Mouse (Mus musculus) heart, embryonic 12.5 days (tissue): ENCODE data around the gene Gtf3c2. TPM values are rescaled to one million over a fixed set of nuclear protein-coding genes. Genes with fewer than 3 reads are reported as not detected.
A peak's percentile ranks its signal among the peaks of the same experiment; 100 is the strongest.

Source experiments
- ATAC-seq: fragments of 200-750 bp; cut with Nextera tagmentation; 2 replicates; pipeline ENCODE4 v1.8.0; 2017; ENCODE audit warnings: moderate TSS enrichment, moderate library complexity; ENCODE audit not compliant: insufficient number of reproducible peaks, low FRiP score
- H3K27ac ChIP-seq: fragments of 300-500 bp; sonication (generic); 2 replicates; pipeline ENCODE4 v1.5.1; 2016; ENCODE audit warnings: mild to moderate bottlenecking, moderate library complexity; ENCODE audit not compliant: poor library complexity, severe bottlenecking
- H3K27me3 ChIP-seq: fragments of 300-500 bp; sonication (generic); replicated peaks from 2 replicates; pipeline ENCODE4 v1.6.1; 2016; ENCODE audit warnings: mild to moderate bottlenecking, moderate library complexity
- H3K36me3 ChIP-seq: fragments of 300-500 bp; sonication (generic); 2 replicates; pipeline ENCODE4 v1.6.1; 2016; ENCODE audit warnings: mild to moderate bottlenecking, moderate library complexity
- H3K4me1 ChIP-seq: fragments of 300-500 bp; sonication (generic); replicated peaks from 2 replicates; pipeline ENCODE4 v1.6.1; 2016; ENCODE audit warnings: mild to moderate bottlenecking
- H3K4me2 ChIP-seq: fragments of 300-500 bp; sonication (generic); 2 replicates; pipeline ENCODE4 v1.6.1; 2016; ENCODE audit warnings: mild to moderate bottlenecking, moderate library complexity
- H3K4me3 ChIP-seq: fragments of 300-500 bp; sonication (generic); 2 replicates; pipeline ENCODE4 v1.5.1; 2016; ENCODE audit warnings: mild to moderate bottlenecking
- H3K9ac ChIP-seq: fragments of 300-500 bp; sonication (generic); 2 replicates; pipeline ENCODE4 v1.6.1; 2016; ENCODE audit warnings: mild to moderate bottlenecking, moderate library complexity
- H3K9me3 ChIP-seq: fragments of 300-500 bp; sonication (generic); replicated peaks from 2 replicates; pipeline ENCODE4 v1.6.1; 2016; ENCODE audit warnings: mild to moderate bottlenecking, moderate library complexity
- WGBS: fragments of 180-500 bp; shearing (Covaris S2); methylation state at CpG from one replicate; pipeline ENCODE4 v1.1.7; 2016; 5-methylcytosine and 5-hydroxymethylcytosine counted together
- polyA plus RNA-seq: library from polyadenylated mRNA; unstranded; fragments of >200 nt; fragmentation: Nextera tagmentation; extraction: Ambion mirVana; gene quantifications from 2 replicates; pipeline ENCODE4 v1.2.1, GENCODE M21; 2016

The Gtf3c2 gene
- polyA plus RNA-seq, 1 experiment from 2014 or later: 58.8 TPM

- 0 out of 2 replicates have a peak, but pooled peaks cover 5% of the 10 kb centered on the region for H3K36me3 ChIP-seq
- whole genome bisulfite sequencing: 94% methylated on average over 9 of the region's 9 CpGs
- no peak overlapping the region for H3K4me3 ChIP-seq
- H3K4me1 ChIP-seq: 0 out of 2 replicates have a peak, but pooled peaks cover 2% of the 10 kb centered on the region
- no peak overlapping the region for H3K27ac ChIP-seq
- no peak for ATAC-seq
- H3K9me3 ChIP-seq: no peaks in the 10 kb centered on the region
- no peak overlapping the region for H3K4me2 ChIP-seq
- H3K27me3 ChIP-seq: no peaks in the 10 kb centered on the region
- H3K9ac ChIP-seq: no peak overlapping the region
Observed at GRCm38 (mm10) chr5:31181183-31181770, 1.3 kb upstream of the Gtf3c2 start.

GRCm38 (mm10) chr5:31179301-31179765 is 611 bp downstream of the Gtf3c2 start:
- WGBS: 0% methylated on average over 25 of the region's 25 CpGs
- Histone ChIP-seq H3K9ac (peak overlapping the region; percentile 81), H3K27me3 (no peaks in the 10 kb centered on the region), H3K36me3 (peaks cover 9% of the 10 kb centered on the region), H3K4me2 (peak overlapping the region; percentile 90), H3K27ac (peak overlapping the region; percentile 95), H3K4me3 (peak overlapping the region; percentile 90), H3K9me3 (no peaks in the 10 kb centered on the region), H3K4me1 (0 out of 2 replicates have a peak, but pooled peaks cover 2% of the 10 kb centered on the region)
- peak; percentile 54 for ATAC-seq

- no peak overlapping the region for H3K4me2 ChIP-seq
- H3K27me3 ChIP-seq: no peaks in the 10 kb centered on the region
- ATAC-seq: no peak
- no peak overlapping the region for H3K9ac ChIP-seq
- no peak overlapping the region for H3K4me3 ChIP-seq
- no peaks in the 10 kb centered on the region for H3K4me1 ChIP-seq
- H3K36me3 ChIP-seq: peaks cover 92% of the 10 kb centered on the region
- no peaks in the 10 kb centered on the region for H3K9me3 ChIP-seq
- no peak overlapping the region for H3K27ac ChIP-seq
- WGBS: 77% methylated on average over 4 of the region's 4 CpGs
Observed at GRCm38 (mm10) chr5:31168630-31169029, 11.3 kb downstream of the Gtf3c2 start.

- Histone ChIP-seq H3K4me2 (no peak overlapping the region), H3K27me3 (no peaks in the 10 kb centered on the region), H3K36me3 (peaks cover 93% of the 10 kb centered on the region), H3K4me1 (no peaks in the 10 kb centered on the region), H3K4me3 (no peak overlapping the region), H3K9ac (no peak overlapping the region), H3K9me3 (no peaks in the 10 kb centered on the region), H3K27ac (no peak overlapping the region)
- no peak for ATAC-seq
- WGBS: 80% methylated on average over 1 of the region's 1 CpGs
Observed at GRCm38 (mm10) chr5:31164878-31165277, 15.1 kb downstream of the Gtf3c2 start.

- peaks cover 93% of the 10 kb centered on the region for H3K36me3 ChIP-seq
- no peak for ATAC-seq
- no peak overlapping the region for H3K4me3 ChIP-seq
- H3K27ac ChIP-seq: no peak overlapping the region
- no peaks in the 10 kb centered on the region for H3K27me3 ChIP-seq
- H3K4me1 ChIP-seq: no peaks in the 10 kb centered on the region
- no peaks in the 10 kb centered on the region for H3K9me3 ChIP-seq
- H3K4me2 ChIP-seq: no peak overlapping the region
- no peak overlapping the region for H3K9ac ChIP-seq
Observed at GRCm38 (mm10) chr5:31162462-31162861, 17.5 kb downstream of the Gtf3c2 start.

GRCm38 (mm10) chr5:31154152-31154553 is 25.8 kb downstream of the Gtf3c2 start, which contains the start of gene Mpv17:
TSS of gene Mpv17 (minus strand) at chr5:31154251.
- Histone ChIP-seq H3K4me2 (peak within 1 kb of the TSS; percentile 93), H3K27ac (peak within 1 kb of the TSS; percentile 37), H3K27me3 (no peaks in the 10 kb centered on the region), H3K4me3 (peak within 1 kb of the TSS; percentile 55), H3K36me3 (peaks cover 41% of the 10 kb centered on the region), H3K4me1 (peaks cover 19% of the 10 kb centered on the region), H3K9me3 (no peaks in the 10 kb centered on the region), H3K9ac (peak within 1 kb of the TSS; percentile 65)
- peak; percentile 95 for ATAC-seq
- under 1% methylated on average over 19 of the region's 19 CpGs for WGBS

- Histone ChIP-seq H3K27me3 (no peaks in the 10 kb centered on the region), H3K4me2 (peak overlapping the region; percentile 93), H3K4me1 (peaks cover 19% of the 10 kb centered on the region), H3K9me3 (no peaks in the 10 kb centered on the region), H3K36me3 (peaks cover 35% of the 10 kb centered on the region), H3K9ac (peak overlapping the region; percentile 65), H3K4me3 (peak overlapping the region; percentile 55), H3K27ac (peak overlapping the region; percentile 37)
- 28% methylated on average over 6 of the region's 6 CpGs for WGBS
- ATAC-seq: 0 out of 2 replicates have a peak, but pooled peaks have one; percentile 4
Observed at GRCm38 (mm10) chr5:31153516-31154151, 26.3 kb downstream of the Gtf3c2 start.

- Histone ChIP-seq H3K4me2 (no peak overlapping the region), H3K36me3 (peaks cover 33% of the 10 kb centered on the region), H3K9ac (no peak overlapping the region), H3K4me1 (peaks cover 19% of the 10 kb centered on the region), H3K4me3 (no peak overlapping the region), H3K27ac (no peak overlapping the region), H3K9me3 (no peaks in the 10 kb centered on the region), H3K27me3 (no peaks in the 10 kb centered on the region)
- 72% methylated on average over 3 of the region's 3 CpGs for WGBS
- no peak for ATAC-seq
Observed at GRCm38 (mm10) chr5:31151746-31152145, 28.2 kb downstream of the Gtf3c2 start.

- 80% methylated on average over 4 of the region's 4 CpGs for WGBS
- H3K27ac ChIP-seq: no peak overlapping the region
- no peaks in the 10 kb centered on the region for H3K9me3 ChIP-seq
- H3K9ac ChIP-seq: no peak overlapping the region
- H3K27me3 ChIP-seq: no peaks in the 10 kb centered on the region
- ATAC-seq: no peak
- no peak overlapping the region for H3K4me3 ChIP-seq
- H3K4me1 ChIP-seq: peaks cover 19% of the 10 kb centered on the region
- peaks cover 42% of the 10 kb centered on the region for H3K36me3 ChIP-seq
- H3K4me2 ChIP-seq: no peak overlapping the region
Observed at GRCm38 (mm10) chr5:31149781-31150180, 30.2 kb downstream of the Gtf3c2 start.

GRCm38 (mm10) chr5:31138968-31139425 is 40.9 kb downstream of the Gtf3c2 start:
- WGBS: 8% methylated on average over 9 of the region's 9 CpGs
- ATAC-seq: no peak

GRCm38 (mm10) chr5:31138241-31138967 is 41.5 kb downstream of the Gtf3c2 start, which contains the start of gene Ucn:
TSS of gene Ucn (minus strand) at chr5:31138829.
- Histone ChIP-seq H3K4me2 (peak within 1 kb of the TSS; percentile 74), H3K36me3 (peaks cover 11% of the 10 kb centered on the region), H3K4me3 (peak within 1 kb of the TSS; percentile 41), H3K27me3 (peaks cover 68% of the 10 kb centered on the region), H3K27ac (no peak within 1 kb of the TSS), H3K9me3 (no peaks in the 10 kb centered on the region), H3K4me1 (peaks cover 26% of the 10 kb centered on the region), H3K9ac (0 out of 2 replicates have a peak within 1 kb of the TSS, but pooled peaks have one; percentile 33)
- 2% methylated on average over 52 of the region's 52 CpGs for WGBS
- no peak for ATAC-seq

More at GRCm38 (mm10) chr5:31138968-31139425, 40.9 kb downstream of the Gtf3c2 start:
- Histone ChIP-seq H3K4me2 (peak overlapping the region; percentile 74), H3K9ac (no peak overlapping the region), H3K9me3 (no peaks in the 10 kb centered on the region), H3K27me3 (peaks cover 64% of the 10 kb centered on the region), H3K27ac (no peak overlapping the region), H3K4me1 (peaks cover 26% of the 10 kb centered on the region), H3K36me3 (peaks cover 16% of the 10 kb centered on the region), H3K4me3 (peak overlapping the region; percentile 41)
